Mouse (Mus musculus): ENCODE measurements around the gene Strbp. TPM values are rescaled to one million over a fixed set of nuclear protein-coding genes. Genes with fewer than 3 reads are reported as not detected.
A peak's percentile ranks its signal among the peaks of the same experiment; 100 is the strongest.
"Not testable (repeated sequence)": the region's sequence is repeated elsewhere in the genome, so short reads cannot be mapped to it uniquely, and the experiment has no call there.

Gene Strbp
- polyA plus RNA-seq, 1 experiment from 2014 or later = 102 TPM

GRCm38 (mm10) chr2:37511134-37511901 is 192.3 kb downstream of the Strbp start:
- no peak for ATAC-seq (ENCODE audit: low FRiP score)
- H3K4me3 ChIP-seq = no peak overlapping the region
- no peaks in the 10 kb centered on the region for H3K27me3 ChIP-seq
- H3K4me1 ChIP-seq = peaks cover 7% of the 10 kb centered on the region
- H3K9ac ChIP-seq = no peak overlapping the region
- 89% methylated on average over 4 of the region's 4 CpGs for WGBS
- H3K27ac ChIP-seq = no peak overlapping the region
- peaks cover 29% of the 10 kb centered on the region for H3K36me3 ChIP-seq
- H3K4me2 ChIP-seq (replicated peaks) = no peak overlapping the region
- H3K9me3 ChIP-seq (replicated peaks) = no peaks in the 10 kb centered on the region

- H3K36me3 ChIP-seq = peaks cover 30% of the 10 kb centered on the region
- 90% methylated on average over 2 of the region's 2 CpGs for WGBS
- H3K27me3 ChIP-seq; H3K9ac ChIP-seq; ATAC-seq (ENCODE audit: low FRiP score); H3K4me1 ChIP-seq; H3K4me3 ChIP-seq; H3K27ac ChIP-seq; H3K9me3 ChIP-seq (replicated peaks); H3K4me2 ChIP-seq (replicated peaks): not testable (repeated sequence)
Observed at GRCm38 (mm10) chr2:37505856-37506255, 197.8 kb downstream of the Strbp start.

GRCm38 (mm10) chr2:37497321-37497720 is 206.3 kb downstream of the Strbp start:
- no peak overlapping the region for H3K4me3 ChIP-seq

GRCm38 (mm10) chr2:37488956-37489355 is 214.7 kb downstream of the Strbp start:
- peaks cover 50% of the 10 kb centered on the region for H3K36me3 ChIP-seq
- no peak overlapping the region for H3K27ac ChIP-seq
- H3K4me1 ChIP-seq = no peaks in the 10 kb centered on the region
- H3K27me3 ChIP-seq = no peaks in the 10 kb centered on the region
- H3K4me3 ChIP-seq = no peak overlapping the region
- no peak overlapping the region for H3K4me2 ChIP-seq (replicated peaks)
- H3K9ac ChIP-seq = no peak overlapping the region
- no peak for ATAC-seq (ENCODE audit: low FRiP score)
- WGBS = 96% methylated on average over 2 of the region's 2 CpGs
- no peaks in the 10 kb centered on the region for H3K9me3 ChIP-seq (replicated peaks)

More at GRCm38 (mm10) chr2:37497321-37497720, 206.3 kb downstream of the Strbp start:
- no peak for ATAC-seq (ENCODE audit: low FRiP score)
- Histone ChIP-seq H3K9me3 (replicated peaks) (no peaks in the 10 kb centered on the region), H3K4me1 (no peaks in the 10 kb centered on the region), H3K36me3 (peaks cover 38% of the 10 kb centered on the region), H3K9ac (no peak overlapping the region), H3K27me3 (no peaks in the 10 kb centered on the region), H3K27ac (no peak overlapping the region), H3K4me2 (replicated peaks) (no peak overlapping the region)
- WGBS = 96% methylated on average over 4 of the region's 4 CpGs

GRCm38 (mm10) chr2:37486408-37486807 is 217.3 kb downstream of the Strbp start:
- no peak for ATAC-seq (ENCODE audit: low FRiP score)
- no peaks in the 10 kb centered on the region for H3K4me1 ChIP-seq
- no peaks in the 10 kb centered on the region for H3K27me3 ChIP-seq
- no peak overlapping the region for H3K4me2 ChIP-seq (replicated peaks)
- no peak overlapping the region for H3K9ac ChIP-seq
- H3K9me3 ChIP-seq (replicated peaks) = no peaks in the 10 kb centered on the region
- no peak overlapping the region for H3K27ac ChIP-seq
- H3K4me3 ChIP-seq = no peak overlapping the region
- peaks cover 42% of the 10 kb centered on the region for H3K36me3 ChIP-seq

GRCm38 (mm10) chr2:37485370-37485769 is 218.3 kb downstream of the Strbp start:
- no peak overlapping the region for H3K4me2 ChIP-seq (replicated peaks)
- no peak for ATAC-seq (ENCODE audit: low FRiP score)
- no peaks in the 10 kb centered on the region for H3K4me1 ChIP-seq
- no peaks in the 10 kb centered on the region for H3K27me3 ChIP-seq
- no peak overlapping the region for H3K27ac ChIP-seq
- H3K4me3 ChIP-seq = no peak overlapping the region
- WGBS = 87% methylated on average over 1 of the region's 1 CpGs
- H3K9me3 ChIP-seq (replicated peaks) = no peaks in the 10 kb centered on the region
- H3K36me3 ChIP-seq = peaks cover 35% of the 10 kb centered on the region
- H3K9ac ChIP-seq = no peak overlapping the region

GRCm38 (mm10) chr2:37484165-37484564 is 219.5 kb downstream of the Strbp start:
- no peak overlapping the region for H3K9ac ChIP-seq
- 92% methylated on average over 2 of the region's 2 CpGs for WGBS
- H3K36me3 ChIP-seq = peaks cover 25% of the 10 kb centered on the region
- H3K9me3 ChIP-seq (replicated peaks) = no peaks in the 10 kb centered on the region
- H3K4me1 ChIP-seq = no peaks in the 10 kb centered on the region
- H3K27ac ChIP-seq = no peak overlapping the region
- no peaks in the 10 kb centered on the region for H3K27me3 ChIP-seq
- ATAC-seq (ENCODE audit: low FRiP score) = no peak
- no peak overlapping the region for H3K4me2 ChIP-seq (replicated peaks)
- H3K4me3 ChIP-seq = no peak overlapping the region

- no peaks in the 10 kb centered on the region for H3K27me3 ChIP-seq
- no peak for ATAC-seq (ENCODE audit: low FRiP score)
- H3K9ac ChIP-seq = no peak overlapping the region
- H3K27ac ChIP-seq = no peak overlapping the region
- 100% methylated on average over 2 of the region's 2 CpGs for WGBS
- H3K4me1 ChIP-seq = no peaks in the 10 kb centered on the region
- H3K4me2 ChIP-seq (replicated peaks) = no peak overlapping the region
- H3K36me3 ChIP-seq = peaks cover 44% of the 10 kb centered on the region
- H3K9me3 ChIP-seq (replicated peaks) = no peaks in the 10 kb centered on the region
- H3K4me3 ChIP-seq = no peak overlapping the region
Observed at GRCm38 (mm10) chr2:37480039-37480438, 223.6 kb downstream of the Strbp start.

GRCm38 (mm10) chr2:37479559-37479958 is 224.1 kb downstream of the Strbp start:
- ATAC-seq (ENCODE audit: low FRiP score) = no peak
- peaks cover 46% of the 10 kb centered on the region for H3K36me3 ChIP-seq
- H3K4me3 ChIP-seq = no peak overlapping the region
- no peaks in the 10 kb centered on the region for H3K9me3 ChIP-seq (replicated peaks)
- no peak overlapping the region for H3K27ac ChIP-seq
- no peak overlapping the region for H3K9ac ChIP-seq
- H3K4me2 ChIP-seq (replicated peaks) = no peak overlapping the region
- no peaks in the 10 kb centered on the region for H3K27me3 ChIP-seq
- H3K4me1 ChIP-seq = no peaks in the 10 kb centered on the region

- 97% methylated on average over 4 of the region's 4 CpGs for WGBS
Observed at GRCm38 (mm10) chr2:37466266-37466665, 237.4 kb downstream of the Strbp start.

GRCm38 (mm10) chr2:37460707-37461106 is 243.0 kb downstream of the Strbp start:
- no peak overlapping the region for H3K27ac ChIP-seq
- no peak overlapping the region for H3K9ac ChIP-seq
- 96% methylated on average over 4 of the region's 4 CpGs for WGBS
- H3K4me2 ChIP-seq (replicated peaks) = no peak overlapping the region
- no peaks in the 10 kb centered on the region for H3K9me3 ChIP-seq (replicated peaks)
- H3K36me3 ChIP-seq = no peaks in the 10 kb centered on the region
- no peaks in the 10 kb centered on the region for H3K27me3 ChIP-seq
- no peak for ATAC-seq (ENCODE audit: low FRiP score)
- no peak overlapping the region for H3K4me3 ChIP-seq
- no peaks in the 10 kb centered on the region for H3K4me1 ChIP-seq

More at GRCm38 (mm10) chr2:37466266-37466665, 237.4 kb downstream of the Strbp start:
- H3K4me3 ChIP-seq = no peak overlapping the region
- no peaks in the 10 kb centered on the region for H3K4me1 ChIP-seq
- no peak for ATAC-seq (ENCODE audit: low FRiP score)
- H3K9me3 ChIP-seq (replicated peaks) = no peaks in the 10 kb centered on the region
- H3K4me2 ChIP-seq (replicated peaks) = no peak overlapping the region
- no peak overlapping the region for H3K9ac ChIP-seq
- peaks cover 14% of the 10 kb centered on the region for H3K36me3 ChIP-seq
- no peak overlapping the region for H3K27ac ChIP-seq
- H3K27me3 ChIP-seq = no peaks in the 10 kb centered on the region

- peak; percentile 91 for ATAC-seq (ENCODE audit: low FRiP score)
- WGBS = 0% methylated on average over 6 of the region's 24 CpGs
Observed at GRCm38 (mm10) chr2:37452376-37452760, 251.3 kb downstream of the Strbp start.

More at GRCm38 (mm10) chr2:37452376-37452760, 251.3 kb downstream of the Strbp start:
- Histone ChIP-seq H3K9me3 (replicated peaks) (no peaks in the 10 kb centered on the region), H3K4me1 (peaks cover 13% of the 10 kb centered on the region), H3K27me3 (no peaks in the 10 kb centered on the region), H3K4me2 (replicated peaks) (peak overlapping the region; percentile 91), H3K4me3 (peak overlapping the region; percentile 95), H3K36me3 (no peaks in the 10 kb centered on the region), H3K9ac (peak overlapping the region; percentile 96), H3K27ac (peak overlapping the region; percentile 89)
